Mouse (Mus musculus): ENCODE results near the gene Was. TPM values are rescaled to one million over a fixed set of nuclear protein-coding genes. Genes with fewer than 3 reads are reported as not detected.

Gene Was
- 0.57 and 0.62 TPM in 2 replicates for polyA plus RNA-seq (2015; fragmentation: Nextera tagmentation; extraction: Ambion mirVana)

DNA sequence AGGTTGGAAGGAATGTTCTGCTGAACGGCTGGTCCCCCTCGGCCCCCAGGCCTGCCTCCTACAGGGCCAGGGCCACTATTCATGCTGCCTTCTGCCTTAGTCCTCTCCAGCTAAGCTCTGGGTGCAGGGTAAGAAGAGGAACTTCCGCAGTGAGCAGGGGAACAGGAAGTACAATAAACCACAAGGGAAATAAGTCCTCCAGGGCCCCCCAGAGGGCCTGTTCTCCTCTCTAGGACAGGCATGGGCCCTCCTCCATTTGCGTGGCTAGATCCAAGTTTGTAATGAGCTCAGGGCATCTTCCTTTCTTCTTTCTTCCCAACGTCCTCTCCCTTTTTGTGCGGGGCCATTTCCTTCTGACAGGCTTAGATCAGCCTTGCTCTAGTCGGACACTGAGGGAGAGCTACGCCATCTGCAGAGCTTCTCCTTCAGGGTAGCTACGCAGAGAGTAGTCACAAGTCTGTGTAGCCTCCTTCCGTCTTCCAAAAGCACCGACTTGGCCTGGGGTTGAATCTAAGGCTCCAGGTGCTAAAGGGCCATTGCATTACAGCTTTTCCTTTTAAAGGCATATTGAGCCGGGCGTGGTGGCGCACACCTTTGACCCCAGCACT lies at the start of gene Was:
TSS of gene Was (minus strand) at position 153 of the 608 bp plus-strand sequence.
- Histone ChIP-seq H3K36me3 (no peaks in the 10 kb centered on the region), H3K4me3 (replicated peaks) (no peak within 1 kb of the TSS), H3K4me1 (replicated peaks) (no peaks in the 10 kb centered on the region), H3K27me3 (replicated peaks) (no peaks in the 10 kb centered on the region), H3K9me3 (no peaks in the 10 kb centered on the region), H3K27ac (no peak within 1 kb of the TSS), H3K4me2 (replicated peaks) (no peak within 1 kb of the TSS), H3K9ac (no peak within 1 kb of the TSS)
- 78% methylated on average over 14 of the region's 14 CpGs for WGBS
- ATAC-seq: no peak

DNA sequence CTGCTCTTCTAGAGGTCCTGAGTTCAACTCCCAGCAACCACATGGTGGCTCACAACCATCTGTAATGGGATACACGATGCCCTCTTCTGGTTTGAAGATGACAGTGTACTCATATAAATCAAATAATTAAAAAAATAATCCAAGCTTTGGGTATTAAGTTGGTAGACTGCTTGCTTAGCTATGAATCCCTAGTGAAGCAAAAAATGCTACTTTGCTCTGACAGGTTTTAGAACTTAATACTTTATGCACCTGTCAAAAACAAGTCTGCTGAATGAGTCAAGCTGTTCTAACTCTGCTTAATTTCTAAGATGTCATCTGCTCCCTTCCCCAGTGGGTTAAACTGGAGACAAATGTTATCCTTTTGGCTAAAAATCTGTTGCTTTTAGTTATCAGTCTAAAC lies 49.2 kb upstream of the Was start:
- Histone ChIP-seq H3K4me1 (replicated peaks) (no peaks in the 10 kb centered on the region), H3K27me3 (replicated peaks) (no peaks in the 10 kb centered on the region), H3K36me3 (no peaks in the 10 kb centered on the region), H3K4me2 (replicated peaks) (no peak overlapping the region), H3K9me3 (no peaks in the 10 kb centered on the region), H3K4me3 (replicated peaks) (no peak overlapping the region), H3K27ac (no peak overlapping the region), H3K9ac (no peak overlapping the region)
- no peak for ATAC-seq
- 50% methylated on average over 1 of the region's 1 CpGs for WGBS

DNA sequence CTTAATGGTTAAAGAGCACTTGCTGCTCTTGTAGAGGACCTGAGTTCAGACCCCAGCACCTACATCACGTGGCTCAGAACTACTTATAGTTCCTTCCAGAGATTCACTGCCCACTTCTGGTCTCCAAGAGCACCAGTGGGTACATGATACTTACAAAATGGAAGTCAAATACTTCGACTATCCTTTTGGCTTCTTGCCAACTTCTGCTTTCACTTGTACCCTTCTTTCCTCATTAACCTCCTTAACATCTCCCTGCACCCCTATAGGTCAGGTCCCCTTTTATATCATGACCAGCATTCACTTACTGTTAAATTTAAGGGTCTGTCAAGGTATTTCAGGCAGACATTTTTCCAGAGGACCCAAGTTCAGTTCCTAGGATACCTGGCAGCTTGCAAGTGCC lies 45.6 kb upstream of the Was start:
- Histone ChIP-seq H3K4me3 (replicated peaks) (no peak overlapping the region), H3K9me3 (no peaks in the 10 kb centered on the region), H3K27ac (no peak overlapping the region), H3K9ac (no peak overlapping the region), H3K36me3 (no peaks in the 10 kb centered on the region), H3K4me2 (replicated peaks) (no peak overlapping the region), H3K4me1 (replicated peaks) (no peaks in the 10 kb centered on the region), H3K27me3 (replicated peaks) (no peaks in the 10 kb centered on the region)
- WGBS: 47% methylated on average over 2 of the region's 2 CpGs
- ATAC-seq: no peak

DNA sequence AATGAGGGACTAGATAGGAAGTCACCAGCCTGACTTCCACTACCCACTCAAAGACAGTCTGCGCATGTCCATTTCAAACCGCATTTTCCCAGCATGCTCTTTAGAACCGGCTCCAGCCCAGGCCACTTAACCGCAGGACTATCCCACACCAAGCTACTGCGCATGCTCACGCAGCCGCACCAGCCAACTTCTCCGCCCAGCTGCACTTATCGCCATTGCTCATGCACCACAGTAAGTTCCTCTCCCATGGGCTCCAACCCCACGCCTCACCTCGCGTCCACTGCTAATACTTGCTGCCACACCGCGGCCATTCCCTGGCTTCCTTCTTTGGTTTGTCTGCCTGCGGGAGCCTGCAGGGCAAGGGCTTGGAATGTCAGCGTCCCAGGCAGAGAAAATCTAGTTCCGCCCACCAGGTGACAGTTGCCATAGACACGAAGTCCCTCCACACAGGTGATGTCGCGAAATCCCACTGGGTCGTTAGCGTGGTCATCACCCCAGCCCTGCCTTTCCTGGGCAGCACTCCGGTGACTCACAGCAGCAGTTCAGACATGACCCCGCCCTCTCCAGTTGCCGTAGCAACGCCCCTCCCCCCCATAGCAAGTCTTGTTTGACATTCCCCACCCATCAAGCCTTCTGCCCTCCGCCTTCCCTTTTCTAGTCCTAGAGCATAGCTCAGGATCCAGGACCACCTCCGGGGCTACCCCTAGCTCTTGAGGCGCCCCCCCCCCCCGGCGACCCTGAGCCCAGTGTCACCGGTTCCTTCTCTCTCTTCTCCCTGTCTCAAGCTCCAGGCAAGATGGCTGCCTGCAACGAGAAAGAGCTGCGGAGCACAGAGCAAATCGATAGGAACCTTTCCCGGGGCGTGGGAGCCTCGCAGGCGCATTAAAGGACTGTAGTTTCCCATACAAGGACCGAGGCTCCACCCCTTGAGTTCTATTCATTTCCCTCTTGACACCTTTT lies 42.0 kb upstream of the Was start, which contains the start of gene Wdr13:
TSS of gene Wdr13 (minus strand) at position 876 of the 960 bp plus-strand sequence.
- peak within 1 kb of the TSS; percentile 51 for H3K9ac ChIP-seq
- peak within 1 kb of the TSS; percentile 49 for H3K4me3 ChIP-seq (replicated peaks)
- H3K36me3 ChIP-seq: no peaks in the 10 kb centered on the region
- peak within 1 kb of the TSS; percentile 56 for H3K4me2 ChIP-seq (replicated peaks)
- no peaks in the 10 kb centered on the region for H3K4me1 ChIP-seq (replicated peaks)
- ATAC-seq: peak; percentile 95
- H3K9me3 ChIP-seq: no peaks in the 10 kb centered on the region
- no peaks in the 10 kb centered on the region for H3K27me3 ChIP-seq (replicated peaks)
- H3K27ac ChIP-seq: peak within 1 kb of the TSS; percentile 95
- 20% methylated on average over 39 of the region's 40 CpGs for WGBS

DNA sequence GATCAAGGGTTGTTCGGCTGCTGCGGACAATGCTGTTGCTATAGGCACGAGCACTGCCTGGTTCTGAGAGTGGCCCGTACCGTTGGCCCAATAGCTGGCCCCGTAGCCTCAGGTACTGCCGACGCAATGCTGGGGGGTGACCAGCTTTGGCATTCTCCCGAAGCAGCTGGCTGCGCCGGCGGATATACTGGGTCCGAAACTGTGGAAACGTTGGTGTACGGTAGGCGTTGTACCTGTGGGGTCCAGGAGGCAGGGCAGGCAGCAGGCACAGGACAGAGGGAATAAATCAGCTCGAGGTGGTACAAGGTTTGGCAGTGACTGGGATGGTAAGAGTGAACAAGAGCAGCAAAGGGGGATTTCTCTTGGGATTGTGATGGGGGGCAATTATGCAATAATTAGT lies 41.1 kb upstream of the Was start:
- no peaks in the 10 kb centered on the region for H3K27me3 ChIP-seq (replicated peaks)
- ATAC-seq: no peak
- WGBS: 87% methylated on average over 17 of the region's 17 CpGs
- H3K9ac ChIP-seq: no peak overlapping the region
- peak overlapping the region; percentile 56 for H3K4me2 ChIP-seq (replicated peaks)
- no peaks in the 10 kb centered on the region for H3K9me3 ChIP-seq
- H3K27ac ChIP-seq: no peak overlapping the region
- H3K36me3 ChIP-seq: no peaks in the 10 kb centered on the region
- peak overlapping the region; percentile 49; the same call in 1 of the 2 replicates for H3K4me3 ChIP-seq (replicated peaks)
- no peaks in the 10 kb centered on the region for H3K4me1 ChIP-seq (replicated peaks)

DNA sequence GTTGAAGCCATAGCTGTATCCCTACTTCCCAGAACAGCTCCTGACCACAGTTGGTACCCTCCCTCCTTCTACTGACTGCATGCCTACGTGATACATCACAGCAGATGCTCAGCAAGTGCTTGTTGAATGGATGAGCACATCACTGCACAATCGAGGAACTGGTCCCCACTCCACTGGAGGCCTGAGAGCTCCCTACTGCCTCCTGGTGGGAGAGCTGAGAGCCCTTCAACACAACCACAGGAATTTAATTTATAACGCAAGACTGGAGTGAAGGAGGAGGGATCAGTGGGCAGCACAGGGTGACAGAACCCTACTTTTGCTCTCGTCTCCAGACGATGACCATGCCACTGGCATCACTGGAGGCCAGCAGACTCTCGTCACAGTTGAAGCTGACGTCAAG lies 34.9 kb upstream of the Was start:
- no peaks in the 10 kb centered on the region for H3K27me3 ChIP-seq (replicated peaks)
- 82% methylated on average over 7 of the region's 7 CpGs for WGBS
- no peak for ATAC-seq

DNA sequence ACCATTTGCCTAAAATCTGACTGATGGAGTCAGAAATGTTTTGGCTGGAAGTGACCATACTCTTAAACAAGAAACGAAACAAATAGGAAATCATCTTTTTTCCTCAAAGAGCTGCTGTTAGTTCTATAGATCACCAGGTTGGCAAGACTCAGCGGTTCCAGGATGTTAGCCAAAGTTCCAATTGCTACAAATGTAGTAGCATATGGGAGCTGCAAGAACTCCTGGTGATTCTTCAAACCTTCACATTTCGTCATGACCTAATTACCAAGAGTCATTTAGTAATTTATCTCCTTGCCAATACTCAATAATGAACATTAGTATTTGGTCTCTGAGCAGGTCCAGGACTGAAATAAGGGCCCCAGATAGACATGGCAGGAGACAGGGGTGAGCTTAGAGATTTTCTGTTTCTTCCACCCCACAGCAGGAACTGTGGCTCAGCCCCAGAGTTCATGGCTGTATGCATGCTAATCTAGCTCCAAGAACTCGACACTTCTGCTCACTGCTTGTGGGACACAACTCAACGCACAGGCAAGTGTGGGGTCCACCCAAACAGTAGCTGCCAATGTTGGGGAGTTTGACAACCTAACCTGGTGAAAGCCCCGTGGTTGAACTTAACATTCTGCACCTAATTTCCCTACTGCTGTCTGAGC lies 33.6 kb upstream of the Was start:
- H3K27me3 ChIP-seq (replicated peaks): no peaks in the 10 kb centered on the region
- no peak for ATAC-seq
- H3K4me1 ChIP-seq (replicated peaks): no peaks in the 10 kb centered on the region
- H3K9ac ChIP-seq: no peak overlapping the region
- H3K4me2 ChIP-seq (replicated peaks): no peak overlapping the region
- no peak overlapping the region for H3K27ac ChIP-seq
- H3K4me3 ChIP-seq (replicated peaks): no peak overlapping the region
- 80% methylated on average over 6 of the region's 6 CpGs for WGBS
- no peaks in the 10 kb centered on the region for H3K9me3 ChIP-seq
- no peaks in the 10 kb centered on the region for H3K36me3 ChIP-seq

More for the DNA sequence above, 34.9 kb upstream of the Was start:
- no peak overlapping the region for H3K9ac ChIP-seq
- H3K4me1 ChIP-seq (replicated peaks): no peaks in the 10 kb centered on the region
- H3K9me3 ChIP-seq: no peaks in the 10 kb centered on the region
- no peak overlapping the region for H3K4me3 ChIP-seq (replicated peaks)
- no peak overlapping the region for H3K27ac ChIP-seq
- no peak overlapping the region for H3K4me2 ChIP-seq (replicated peaks)
- H3K36me3 ChIP-seq: no peaks in the 10 kb centered on the region

DNA sequence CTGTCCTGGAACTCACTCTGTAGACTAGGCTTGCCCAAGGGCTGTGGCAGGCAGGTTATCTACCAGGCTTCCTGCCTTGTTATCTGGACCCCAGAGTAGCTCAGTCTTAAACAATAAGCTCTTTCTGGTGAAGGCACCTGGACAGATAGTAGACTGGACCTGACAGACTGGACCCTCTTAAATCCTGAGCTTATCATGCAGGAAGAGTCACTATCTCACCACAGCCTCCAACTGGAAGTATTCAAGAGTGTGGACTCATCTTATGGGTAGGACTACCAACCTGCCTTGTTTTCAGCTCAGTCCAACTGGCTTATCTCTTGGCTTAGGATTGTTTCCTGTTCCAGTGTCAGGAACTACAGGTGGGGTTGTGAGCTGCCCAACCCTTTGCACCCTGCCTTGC lies 27.0 kb upstream of the Was start:
- no peaks in the 10 kb centered on the region for H3K36me3 ChIP-seq
- ATAC-seq: no peak
- H3K4me2 ChIP-seq (replicated peaks): no peak overlapping the region

DNA sequence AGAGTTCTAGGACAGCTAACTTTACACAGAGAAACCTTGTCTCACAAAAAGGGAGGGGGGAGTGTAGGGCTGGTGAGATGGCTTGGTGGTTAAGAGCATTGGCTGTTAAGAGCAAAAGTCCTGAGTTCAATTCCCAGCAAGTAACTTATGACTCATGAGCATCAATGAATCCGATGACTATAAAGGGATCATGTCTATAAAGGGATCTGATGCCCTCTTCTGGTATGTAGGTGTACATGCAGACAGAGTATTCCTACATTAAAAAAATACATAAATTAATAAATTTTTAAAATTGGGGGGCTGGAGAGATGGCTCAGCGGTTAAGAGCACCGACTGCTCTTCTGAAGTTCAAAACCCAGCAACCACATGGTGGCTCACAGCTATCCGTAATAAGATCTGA lies 25.0 kb upstream of the Was start:
- H3K27me3 ChIP-seq (replicated peaks): no peaks in the 10 kb centered on the region
- H3K9me3 ChIP-seq: no peaks in the 10 kb centered on the region
- no peak for ATAC-seq
- no peak overlapping the region for H3K9ac ChIP-seq
- H3K4me1 ChIP-seq (replicated peaks): no peaks in the 10 kb centered on the region
- H3K4me2 ChIP-seq (replicated peaks): no peak overlapping the region
- 75% methylated on average over 4 of the region's 4 CpGs for WGBS
- no peak overlapping the region for H3K4me3 ChIP-seq (replicated peaks)
- no peak overlapping the region for H3K27ac ChIP-seq
- H3K36me3 ChIP-seq: no peaks in the 10 kb centered on the region

More for the DNA sequence above, 27.0 kb upstream of the Was start:
- Histone ChIP-seq H3K4me3 (replicated peaks) (no peak overlapping the region), H3K27me3 (replicated peaks) (no peaks in the 10 kb centered on the region), H3K9me3 (no peaks in the 10 kb centered on the region), H3K27ac (no peak overlapping the region), H3K9ac (no peak overlapping the region), H3K4me1 (replicated peaks) (no peaks in the 10 kb centered on the region)

DNA sequence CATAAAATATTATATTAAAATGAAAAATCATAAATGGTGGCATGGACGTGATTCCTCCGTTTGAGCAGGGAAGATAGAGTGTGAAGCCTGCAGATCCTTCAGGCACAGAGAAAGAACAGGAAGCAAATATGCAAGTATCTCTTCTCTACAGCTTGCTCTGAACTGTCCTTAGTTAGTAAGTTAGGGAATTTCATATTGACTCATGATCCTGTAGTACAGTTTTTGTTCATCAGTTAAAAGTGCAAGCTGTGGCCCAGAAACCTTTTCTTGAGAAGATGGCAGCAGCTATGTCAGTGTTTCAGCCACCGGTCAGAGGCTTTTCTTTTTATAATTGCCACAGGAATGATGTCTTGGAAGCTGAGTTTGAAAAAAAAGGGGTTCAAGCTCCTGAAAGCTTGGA lies 14.7 kb upstream of the Was start:
- 91% methylated on average over 3 of the region's 3 CpGs for WGBS
- H3K4me2 ChIP-seq (replicated peaks): no peak overlapping the region
- H3K27me3 ChIP-seq (replicated peaks): no peaks in the 10 kb centered on the region
- H3K9me3 ChIP-seq: no peaks in the 10 kb centered on the region
- no peak overlapping the region for H3K9ac ChIP-seq
- no peak overlapping the region for H3K27ac ChIP-seq
- no peak for ATAC-seq
- H3K4me3 ChIP-seq (replicated peaks): no peak overlapping the region
- no peaks in the 10 kb centered on the region for H3K4me1 ChIP-seq (replicated peaks)
- no peaks in the 10 kb centered on the region for H3K36me3 ChIP-seq

DNA sequence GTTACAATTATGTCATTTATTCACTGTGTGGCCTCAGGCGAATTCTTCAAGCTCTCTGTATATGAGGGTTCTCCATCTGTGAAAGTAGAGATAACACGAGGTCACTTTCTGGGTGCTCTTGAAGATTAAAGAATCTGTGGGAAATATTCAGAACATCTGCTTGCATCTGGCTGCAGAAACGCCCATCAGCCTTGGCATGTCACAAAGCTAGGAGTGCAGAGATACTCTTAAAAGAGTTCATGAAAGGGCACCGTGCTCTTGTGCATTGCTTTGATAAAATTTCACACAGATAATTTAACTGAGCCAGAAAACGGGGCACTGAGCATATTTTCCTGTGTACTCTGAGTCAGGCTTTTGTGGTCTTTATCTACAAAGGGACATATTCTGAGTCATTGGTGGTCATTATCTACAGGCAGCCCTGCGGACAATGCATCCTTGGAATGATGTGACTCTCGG lies 11.9 kb upstream of the Was start:
- ATAC-seq: no peak
- no peaks in the 10 kb centered on the region for H3K4me1 ChIP-seq (replicated peaks)
- no peak overlapping the region for H3K9ac ChIP-seq
- H3K27me3 ChIP-seq (replicated peaks): no peaks in the 10 kb centered on the region
- no peak overlapping the region for H3K4me2 ChIP-seq (replicated peaks)
- H3K9me3 ChIP-seq: no peaks in the 10 kb centered on the region
- H3K36me3 ChIP-seq: no peaks in the 10 kb centered on the region
- H3K4me3 ChIP-seq (replicated peaks): no peak overlapping the region
- WGBS: 61% methylated on average over 7 of the region's 7 CpGs
- H3K27ac ChIP-seq: no peak overlapping the region

DNA sequence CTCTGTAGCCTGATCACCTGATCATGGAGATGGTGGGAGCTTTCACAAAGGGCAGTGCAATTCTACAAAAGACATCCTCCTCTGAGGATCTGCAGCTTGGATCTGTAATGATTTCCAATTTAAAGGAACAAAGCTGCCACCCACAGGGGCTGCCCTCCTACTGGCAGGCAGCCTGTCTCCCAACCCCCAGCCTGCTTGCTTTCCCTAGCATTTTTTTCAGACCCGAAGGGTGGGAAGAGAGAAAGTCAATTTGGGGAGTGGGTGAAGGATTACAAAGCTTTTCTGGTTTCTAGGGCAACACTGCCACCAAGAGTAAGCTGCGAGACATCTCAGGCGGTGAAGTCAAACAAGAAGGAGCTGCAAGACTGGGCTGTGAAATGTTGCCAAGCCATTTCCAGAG lies 10.7 kb upstream of the Was start:
- Histone ChIP-seq H3K27ac (no peak overlapping the region), H3K36me3 (no peaks in the 10 kb centered on the region)

More for the DNA sequence above, 10.7 kb upstream of the Was start:
- no peaks in the 10 kb centered on the region for H3K4me1 ChIP-seq (replicated peaks)
- no peaks in the 10 kb centered on the region for H3K27me3 ChIP-seq (replicated peaks)
- H3K9me3 ChIP-seq: no peaks in the 10 kb centered on the region
- H3K4me3 ChIP-seq (replicated peaks): no peak overlapping the region
- 22% methylated on average over 3 of the region's 3 CpGs for WGBS
- H3K9ac ChIP-seq: no peak overlapping the region
- no peak for ATAC-seq
- no peak overlapping the region for H3K4me2 ChIP-seq (replicated peaks)
